Mouse (Mus musculus) brain, embryonic 14.5 days (tissue): ENCODE measurements at regions not wholly inside any gene's neighbourhood (a gene's known extent, or its start where the extent isn't known, plus 50 kb on each side); places are given as distances from the start of the nearest gene placed in this dataset.
A peak's percentile ranks its signal among the peaks of the same experiment; 100 is the strongest.

Experiments used
- DNase-seq: peaks from one replicate; pipeline ENCODE4 v3.0.0-alpha.2; 2011; ENCODE audit warnings: low read depth
- CTCF ChIP-seq: fragments of 200-500 bp; IDR thresholded peaks from 2 replicates; pipeline ENCODE4 v1.5.1; 2012; ENCODE audit warnings: inconsistent platforms, mild to moderate bottlenecking, moderate library complexity, borderline replicate concordance; ENCODE audit not compliant: insufficient read depth, insufficient read length; ENCODE audit errors: extremely low read depth
- POLR2A ChIP-seq: fragments of 200-500 bp; IDR thresholded peaks from 2 replicates; pipeline ENCODE4 v1.6.1; 2012; ENCODE audit warnings: mild to moderate bottlenecking, inconsistent platforms, borderline replicate concordance; ENCODE audit not compliant: poor library complexity, insufficient read depth, insufficient read length, severe bottlenecking; ENCODE audit errors: extremely low read depth

GRCm38 (mm10) chr10:56708886-56709285 is 331.8 kb downstream of the Gja1 start:
- TF ChIP-seq POLR2A: no peak
- no peak for TF ChIP-seq CTCF
- no peak for DNase-seq

- TF ChIP-seq POLR2A (no peak), CTCF (no peak)
- DNase-seq: peak; percentile 52
Observed at GRCm38 (mm10) chr10:56712611-56713105, 335.5 kb downstream of the Gja1 start.

- TF ChIP-seq POLR2A (no peak), CTCF (no peak)
- DNase-seq: no peak
Observed at GRCm38 (mm10) chr10:56737073-56737472, 359.9 kb downstream of the Gja1 start.

GRCm38 (mm10) chr10:56739621-56740020 is 362.5 kb downstream of the Gja1 start:
- DNase-seq: no peak
- TF ChIP-seq CTCF: no peak
- no peak for TF ChIP-seq POLR2A

GRCm38 (mm10) chr10:56752134-56752533 is 375.0 kb downstream of the Gja1 start:
- peak; percentile 9 for DNase-seq

DNA sequence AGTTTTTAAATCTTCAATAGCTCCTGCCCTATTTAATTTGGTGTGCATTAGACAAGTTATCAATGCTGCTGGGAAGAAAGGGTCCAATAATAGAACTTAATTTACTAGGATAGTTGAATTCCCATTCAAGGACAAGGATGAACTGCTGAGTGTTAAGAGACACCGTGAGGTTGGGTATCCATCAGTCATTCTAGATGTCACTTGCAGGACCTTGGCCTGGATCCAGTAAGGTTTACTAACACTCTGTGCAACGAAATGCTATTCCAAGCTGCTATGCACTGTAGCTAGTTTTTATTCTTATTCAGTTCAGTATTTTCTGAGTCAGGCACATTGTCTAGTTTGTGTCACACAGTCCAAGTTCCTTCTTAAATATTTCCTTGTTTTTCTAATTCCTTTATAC is 376.4 kb downstream of the Gja1 start:
- TF ChIP-seq POLR2A (no peak), CTCF (no peak)
- no peak for DNase-seq

More at GRCm38 (mm10) chr10:56752134-56752533, 375.0 kb downstream of the Gja1 start:
- TF ChIP-seq CTCF: no peak
- TF ChIP-seq POLR2A: no peak

GRCm38 (mm10) chr10:56754546-56755175 is 377.5 kb downstream of the Gja1 start:
- TF ChIP-seq CTCF (no peak), POLR2A (no peak)
- no peak for DNase-seq

- DNase-seq: no peak
- TF ChIP-seq POLR2A (no peak), CTCF (no peak)
Observed at GRCm38 (mm10) chr10:56770629-56771028, 393.5 kb downstream of the Gja1 start.

DNA sequence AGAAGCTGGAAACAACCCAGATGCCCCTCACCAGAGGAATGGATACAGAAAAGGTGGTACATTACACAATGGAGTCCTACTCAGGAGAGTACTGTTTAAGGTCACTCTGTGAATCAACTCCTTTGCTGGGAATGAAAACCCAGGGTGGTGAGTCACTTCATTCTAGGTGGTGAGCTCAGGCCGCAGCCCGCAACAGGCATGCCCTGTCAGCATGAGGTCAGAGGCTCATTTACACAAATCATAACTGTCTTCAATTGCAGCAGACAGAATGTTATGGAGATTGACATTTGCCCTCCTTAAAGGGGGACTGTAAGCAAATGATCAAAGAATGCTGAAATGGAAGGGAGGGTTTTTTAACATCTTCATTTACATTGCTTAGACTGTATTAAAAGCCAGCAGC is 405.1 kb downstream of the Gja1 start:
- no peak for DNase-seq
- TF ChIP-seq POLR2A: no peak
- no peak for TF ChIP-seq CTCF

DNA sequence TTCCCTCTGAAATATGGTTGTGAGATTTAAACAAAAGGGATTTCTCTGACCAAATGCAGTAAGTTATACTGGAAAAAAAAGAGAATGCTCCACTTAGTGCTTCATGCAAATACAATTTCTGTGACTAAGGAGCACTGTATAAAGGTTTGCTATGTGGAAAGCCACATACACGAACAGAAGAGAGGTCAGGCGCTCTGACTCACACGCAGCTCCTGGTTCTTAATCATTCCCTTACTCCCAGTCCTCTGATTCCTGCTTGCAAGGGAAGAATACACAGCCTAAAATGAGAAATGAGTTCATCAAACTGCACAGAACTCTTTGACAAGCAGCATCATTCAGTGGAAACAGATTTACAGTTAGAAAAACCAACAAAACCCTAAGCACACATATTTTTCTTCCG is 406.8 kb downstream of the Gja1 start:
- no peak for DNase-seq
- TF ChIP-seq CTCF: no peak
- no peak for TF ChIP-seq POLR2A

DNA sequence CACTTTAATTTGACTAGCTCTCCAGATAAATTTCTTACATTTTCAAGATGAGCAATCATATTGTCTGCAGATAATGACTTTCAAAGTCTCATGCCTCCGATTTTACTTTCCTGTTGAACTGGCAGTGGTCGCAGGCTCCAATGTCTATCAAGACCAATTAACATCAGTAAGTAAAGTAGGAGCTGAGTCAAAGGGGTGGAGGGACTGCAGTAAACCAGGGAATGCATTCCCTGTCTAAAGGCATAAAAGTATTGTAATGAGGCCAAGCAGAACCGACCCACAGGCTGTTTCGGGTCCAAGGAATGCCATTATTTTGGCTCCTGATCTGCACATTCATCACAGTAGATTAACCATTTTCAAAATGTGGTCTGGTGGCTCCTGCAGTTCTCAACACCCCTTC is 411.0 kb downstream of the Gja1 start:
- DNase-seq: peak; percentile 17
- TF ChIP-seq POLR2A (no peak), CTCF (no peak)

GRCm38 (mm10) chr10:56793074-56793473 is 415.9 kb downstream of the Gja1 start:
- DNase-seq: no peak
- TF ChIP-seq POLR2A: no peak
- no peak for TF ChIP-seq CTCF

DNA sequence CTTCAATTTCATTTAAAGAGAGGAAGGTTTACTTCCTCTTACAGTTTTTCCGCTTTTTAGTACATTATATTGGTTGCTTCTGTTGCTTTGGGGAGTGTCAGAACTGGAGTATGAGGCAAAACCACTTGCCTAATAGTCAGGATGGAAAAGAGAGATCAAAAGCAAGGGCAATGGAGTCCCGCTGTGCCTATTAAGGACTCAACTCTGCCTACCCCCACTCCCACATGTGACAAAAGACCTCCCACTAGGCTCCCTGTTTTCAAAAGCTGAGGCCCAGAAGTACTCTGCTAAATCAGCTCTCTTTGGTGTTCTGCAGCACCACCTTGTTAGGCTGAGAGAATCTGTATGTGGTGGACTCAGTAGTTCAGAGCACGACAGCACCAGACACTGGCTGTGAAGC is 418.3 kb downstream of the Gja1 start:
- TF ChIP-seq CTCF: no peak
- TF ChIP-seq POLR2A: no peak
- DNase-seq: peak; percentile 70

GRCm38 (mm10) chr10:56799307-56799706 is 422.2 kb downstream of the Gja1 start:
- DNase-seq: no peak
- TF ChIP-seq POLR2A: no peak
- no peak for TF ChIP-seq CTCF
